Mouse (Mus musculus): ENCODE measurements around the gene Cfhr2. TPM values are rescaled to one million over a fixed set of nuclear protein-coding genes. Genes with fewer than 3 reads are reported as not detected.

Gene Cfhr2
- not detected in 4 replicates for total RNA-seq (2023)

DNA sequence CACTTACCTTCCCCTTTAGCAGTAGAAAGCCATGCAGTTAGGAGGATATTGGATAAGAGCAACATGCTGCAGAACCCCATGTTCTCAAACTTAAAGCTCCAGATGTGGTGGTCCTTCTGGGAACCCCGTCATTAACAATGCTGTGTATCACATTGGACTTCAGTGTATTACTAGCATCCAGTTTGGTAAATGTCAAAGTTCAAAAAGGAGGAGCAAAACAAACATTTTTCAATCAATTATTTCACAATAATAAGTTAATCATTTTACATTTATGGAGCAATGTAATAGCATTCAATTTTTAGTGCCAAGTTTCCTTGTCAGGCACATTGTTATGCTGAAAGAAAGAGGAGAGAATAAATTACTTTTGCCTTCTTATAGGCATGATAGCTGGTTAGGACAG is at the start of gene Cfhr2:
Gene Cfhr2, minus strand, starts transcription at position 155 of the 400 bp plus-strand sequence.

DNA sequence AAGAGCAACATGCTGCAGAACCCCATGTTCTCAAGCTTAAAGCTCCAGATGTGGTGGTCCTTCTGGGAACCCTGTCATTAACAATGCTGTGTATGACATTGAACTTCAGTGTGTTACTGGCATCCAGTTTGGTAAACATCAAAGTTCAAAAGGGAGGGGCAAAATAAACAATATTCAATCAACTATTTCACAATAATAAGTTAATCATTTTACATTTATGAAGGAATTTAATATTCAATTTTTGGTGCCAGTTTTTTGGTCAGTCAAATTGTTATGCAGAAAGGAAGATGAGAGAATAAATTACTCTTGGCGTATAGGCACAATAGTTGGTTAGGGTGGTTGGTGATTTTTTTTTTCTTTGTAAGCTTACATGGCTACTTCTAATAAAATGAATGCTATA is 77.4 kb downstream of the Cfhr2 start, which contains the start of gene Gm4788:
Gene Gm4788, minus strand, starts transcription at position 101 of the 400 bp plus-strand sequence.

Other genes with a start within 250 kb of the Cfhr2 start
- gene Gm4788, start 77.5 kb downstream of the Cfhr2 start, total RNA-seq (2023): not detected in 4 replicates

Data from B cell, adult 62 days (primary cell).